Mouse (Mus musculus) intestine, embryonic 16.5 days (tissue): Measurements from ENCODE around the gene Mfap3l. TPM values are rescaled to one million over a fixed set of nuclear protein-coding genes. Genes with fewer than 3 reads are reported as not detected.

Source experiments
- polyA plus RNA-seq: library from polyadenylated mRNA; unstranded; fragments of >200 nt; fragmentation: Nextera tagmentation; extraction: Ambion mirVana; gene quantifications from 2 replicates; pipeline ENCODE4 v1.2.1, GENCODE M21; 2015

Mfap3l gene
- polyA plus RNA-seq, 1 experiment from 2014 or later = 0.78 TPM

Other genes starting within 250 kb of the Mfap3l start
- not detected in 2 replicates for gene Gm10283, start 129.6 kb upstream of the Mfap3l start, polyA plus RNA-seq
- 0.31 and 0.39 TPM in 2 replicates for gene Aadat, start 126.9 kb upstream of the Mfap3l start, polyA plus RNA-seq